Mouse (Mus musculus) heart, adult 2 months (tissue): Measurements from ENCODE around the gene Nxph4. TPM values are rescaled to one million over a fixed set of nuclear protein-coding genes. Genes with fewer than 3 reads are reported as not detected.

Experiments used
- DNase-seq, 2 experiments: peaks; one replicate each; pipeline ENCODE4 v3.0.0; 2021
- H3K27ac ChIP-seq: fragments of 200-600 bp; 2 replicates; pipeline ENCODE4 v1.8.1; 2022
- H3K27me3 ChIP-seq: fragments of 200-500 bp; 2 replicates; pipeline ENCODE4 v1.6.1; 2012; ENCODE audit warnings: mild to moderate bottlenecking, low read length, inconsistent platforms, mixed read lengths; ENCODE audit not compliant: control insufficient read depth, insufficient read depth
- H3K36me3 ChIP-seq: fragments of 200-500 bp; 2 replicates; pipeline ENCODE4 v1.6.1; 2012; ENCODE audit warnings: low read length, inconsistent platforms; ENCODE audit not compliant: control insufficient read depth, insufficient read depth
- H3K4me1 ChIP-seq: fragments of 200-500 bp; 2 replicates; pipeline ENCODE4 v1.6.1; 2011; ENCODE audit warnings: low read length; ENCODE audit not compliant: control insufficient read depth, insufficient read depth
- H3K4me3 ChIP-seq: fragments of 200-600 bp; 2 replicates; pipeline ENCODE4 v1.8.1; 2022
- H3K79me2 ChIP-seq: fragments of 200-500 bp; replicated peaks from 2 replicates; pipeline ENCODE4 v1.6.1; 2012; ENCODE audit warnings: mild to moderate bottlenecking, inconsistent platforms, low read length, moderate library complexity, mixed read lengths; ENCODE audit not compliant: control insufficient read depth, insufficient read depth
- H3K9ac ChIP-seq: fragments of 200-500 bp; 2 replicates; pipeline ENCODE4 v1.6.1; 2012; ENCODE audit warnings: low read depth, mild to moderate bottlenecking, control low read depth, inconsistent platforms, low read length, mixed read lengths
- CTCF ChIP-seq: fragments of 200-600 bp; IDR thresholded peaks from 2 replicates; pipeline ENCODE4 v1.8.1; 2022; ENCODE audit warnings: antibody characterized with exemption, mild to moderate bottlenecking, moderate library complexity
- EP300 ChIP-seq: fragments of 200-500 bp; IDR thresholded peaks from 2 replicates; pipeline ENCODE4 v1.6.1; 2011; ENCODE audit warnings: low read depth, low read length, control low read depth; ENCODE audit not compliant: insufficient read depth
- POLR2A ChIP-seq: fragments of 200-500 bp; IDR thresholded peaks from 2 replicates; pipeline ENCODE4 v1.6.1; 2011; ENCODE audit warnings: mild to moderate bottlenecking, low read depth, low read length, control low read depth; ENCODE audit not compliant: insufficient read depth
- WGBS: fragments of 180-500 bp; shearing (Covaris S2); methylation state at CpG from one replicate; pipeline ENCODE4 v1.1.7; 2018; 5-methylcytosine and 5-hydroxymethylcytosine counted together
- intact Hi-C: fragments of 180-260 bp; cut with DNase I; formaldehyde crosslinking; loops from one replicate; pipeline ENCODE4 v1.15.1; 2025
- polyA plus RNA-seq: library from polyadenylated mRNA; depleted of rRNA; stranded (reverse); fragments of >200 nt; gene quantifications from 2 replicates; pipeline ENCODE4 v1.2.3, GENCODE M21; 2012
- total RNA-seq, 2 experiments: library from RNA; stranded (reverse); gene quantifications; 2 replicates each; pipeline ENCODE4 v1.2.3; 2021

The Nxph4 gene
- total and polyA plus RNA-seq, 3 experiments = 0.34 to 0.68 (median 0.39) TPM

DNA sequence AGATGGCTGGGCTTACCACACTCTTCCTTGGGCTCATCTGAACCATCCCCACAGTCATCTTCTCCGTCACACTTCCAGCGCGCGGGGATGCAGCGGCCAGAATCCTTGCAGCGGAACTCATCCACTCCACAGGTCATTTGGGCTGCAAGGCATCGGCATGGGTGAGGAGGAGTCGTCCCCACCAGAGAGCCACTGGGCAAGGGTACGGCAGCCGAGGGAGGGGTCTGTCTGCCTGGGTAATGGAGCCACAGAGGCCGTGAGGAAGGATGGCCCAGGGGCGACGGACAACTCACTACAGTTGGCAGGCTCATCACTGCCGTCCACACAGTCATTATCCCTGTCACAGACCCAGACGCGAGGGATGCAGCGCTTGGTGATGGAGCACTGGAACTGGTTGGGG lies 15.5 kb upstream of the Nxph4 start:
- no peak overlapping the region for H3K4me3 ChIP-seq
- WGBS = 87% methylated on average over 17 of the region's 17 CpGs
- H3K36me3 ChIP-seq = no peaks in the 10 kb centered on the region

GRCm38 (mm10) chr10:127548236-127548635 lies 13.9 kb upstream of the Nxph4 start:
- no peak for DNase-seq
- H3K27ac ChIP-seq = no peak overlapping the region
- H3K36me3 ChIP-seq = no peaks in the 10 kb centered on the region
- 91% methylated on average over 15 of the region's 15 CpGs for WGBS
- TF ChIP-seq POLR2A (no peak), EP300 (no peak), CTCF (no peak)
- no peak overlapping the region for H3K4me3 ChIP-seq
- intact Hi-C loops = no loop called here
- H3K79me2 ChIP-seq = no peaks in the 10 kb centered on the region
- no peaks in the 10 kb centered on the region for H3K27me3 ChIP-seq
- H3K9ac ChIP-seq = no peak overlapping the region
- H3K4me1 ChIP-seq = no peaks in the 10 kb centered on the region

More for the DNA sequence above, 15.5 kb upstream of the Nxph4 start:
- intact Hi-C loops = no loop called here
- no peaks in the 10 kb centered on the region for H3K27me3 ChIP-seq
- H3K9ac ChIP-seq = no peak overlapping the region
- no peak overlapping the region for H3K27ac ChIP-seq
- TF ChIP-seq POLR2A (no peak), CTCF (no peak), EP300 (no peak)
- H3K4me1 ChIP-seq = no peaks in the 10 kb centered on the region
- H3K79me2 ChIP-seq = no peaks in the 10 kb centered on the region
- no peak for DNase-seq

DNA sequence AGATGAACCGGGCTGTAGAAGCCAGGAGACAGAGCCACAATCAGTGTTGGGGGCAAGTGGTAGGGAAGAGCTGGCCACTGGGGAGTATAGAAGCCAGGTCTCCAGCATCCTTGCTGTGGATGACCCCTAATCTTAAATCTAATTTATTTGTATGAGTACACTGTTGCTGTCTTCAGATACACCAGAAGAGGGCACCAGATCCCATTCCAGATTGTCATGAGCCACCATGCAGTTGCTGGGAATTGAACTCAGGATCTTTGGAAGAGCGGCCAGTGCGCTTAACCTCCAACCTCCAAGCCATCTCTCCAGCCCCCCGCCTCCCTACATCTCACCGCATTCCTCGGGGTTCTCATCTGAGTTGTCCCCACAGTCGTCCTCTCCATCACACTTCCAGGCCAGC lies 12.1 kb upstream of the Nxph4 start:
- no peaks in the 10 kb centered on the region for H3K4me1 ChIP-seq
- intact Hi-C loops = no loop called here
- no peak for DNase-seq
- H3K36me3 ChIP-seq = no peaks in the 10 kb centered on the region
- no peaks in the 10 kb centered on the region for H3K27me3 ChIP-seq
- no peak overlapping the region for H3K9ac ChIP-seq
- no peak for TF ChIP-seq POLR2A
- no peak for TF ChIP-seq EP300
- TF ChIP-seq CTCF = peak; percentile 58
- H3K79me2 ChIP-seq = no peaks in the 10 kb centered on the region
- H3K27ac ChIP-seq = no peak overlapping the region
- no peak overlapping the region for H3K4me3 ChIP-seq
- WGBS = 86% methylated on average over 7 of the region's 7 CpGs

- WGBS = 87% methylated on average over 20 of the region's 20 CpGs
- intact Hi-C loops = no loop called here
- no peak for TF ChIP-seq POLR2A
- no peak for TF ChIP-seq EP300
- TF ChIP-seq CTCF = no peak
These were observed 10.0 kb upstream of the Nxph4 start for GRCm38 (mm10) chr10:127544375-127544774.

DNA sequence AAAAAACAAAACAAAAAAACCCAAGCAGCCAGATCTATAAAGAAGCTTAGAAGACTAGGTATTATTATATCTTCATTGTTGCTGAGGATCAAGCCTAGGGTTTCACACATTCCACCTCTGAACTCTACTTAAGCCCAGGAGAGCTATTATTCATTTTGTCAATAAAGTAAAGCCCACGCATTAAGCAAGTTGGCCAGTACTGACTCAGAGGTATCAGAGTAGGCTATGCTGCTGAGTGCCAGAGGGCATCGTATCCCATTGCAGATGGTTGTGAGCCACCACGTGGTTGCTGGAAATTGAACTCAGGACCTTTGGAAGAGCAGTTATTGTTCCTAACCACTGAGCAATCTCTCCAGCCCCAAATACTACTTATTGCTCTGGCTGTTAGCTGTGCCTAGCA lies 9.6 kb upstream of the Nxph4 start:
- WGBS = 76% methylated on average over 3 of the region's 3 CpGs
- no peaks in the 10 kb centered on the region for H3K36me3 ChIP-seq
- H3K27me3 ChIP-seq = no peaks in the 10 kb centered on the region
- no peak overlapping the region for H3K4me3 ChIP-seq
- TF ChIP-seq CTCF (no peak), EP300 (no peak), POLR2A (no peak)
- no peak for DNase-seq
- no peaks in the 10 kb centered on the region for H3K4me1 ChIP-seq
- no peak overlapping the region for H3K9ac ChIP-seq
- H3K27ac ChIP-seq = no peak overlapping the region
- intact Hi-C loops = no loop called here
- no peaks in the 10 kb centered on the region for H3K79me2 ChIP-seq

More at GRCm38 (mm10) chr10:127544375-127544774, 10.0 kb upstream of the Nxph4 start:
- Histone ChIP-seq H3K4me1 (no peaks in the 10 kb centered on the region), H3K9ac (no peak overlapping the region), H3K4me3 (no peak overlapping the region), H3K36me3 (no peaks in the 10 kb centered on the region), H3K27ac (no peak overlapping the region), H3K27me3 (no peaks in the 10 kb centered on the region), H3K79me2 (no peaks in the 10 kb centered on the region)
- no peak for DNase-seq

DNA sequence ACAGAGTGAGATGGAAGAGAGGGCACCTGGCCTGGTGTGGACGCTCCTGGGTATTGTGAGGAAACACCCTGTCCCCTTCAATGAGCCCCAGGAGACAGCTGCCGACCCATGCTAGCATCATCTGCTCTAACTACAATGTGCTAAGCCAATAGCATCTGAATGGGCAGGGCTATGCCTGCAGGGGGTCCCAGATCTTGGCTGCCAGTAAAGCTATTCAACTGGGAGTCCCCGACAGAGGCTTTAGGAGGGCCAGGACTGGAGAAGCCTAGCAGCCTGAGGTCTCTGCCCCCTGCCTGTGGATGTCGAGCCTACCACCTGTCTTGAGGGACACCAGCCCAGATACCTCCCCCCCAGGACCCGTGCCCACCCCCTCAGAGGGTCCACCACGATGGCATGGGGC lies 8.4 kb upstream of the Nxph4 start:
- Histone ChIP-seq H3K4me3 (no peak overlapping the region), H3K9ac (no peak overlapping the region), H3K79me2 (no peaks in the 10 kb centered on the region), H3K36me3 (no peaks in the 10 kb centered on the region), H3K27me3 (no peaks in the 10 kb centered on the region), H3K4me1 (no peaks in the 10 kb centered on the region), H3K27ac (no peak overlapping the region)
- no peak for TF ChIP-seq POLR2A
- no peak for TF ChIP-seq CTCF
- TF ChIP-seq EP300 = no peak
- DNase-seq = no peak
- intact Hi-C loops = no loop called here
- 66% methylated on average over 6 of the region's 6 CpGs for WGBS
